Mouse (Mus musculus) liver, adult 2 months (tissue): ENCODE data around the gene Capn1.

Experiments
- CTCF ChIP-seq: fragments of 200-500 bp; IDR thresholded peaks from 2 replicates; pipeline ENCODE4 v1.5.1; 2011; ENCODE audit warnings: low read depth, low read length, control low read depth
- POLR2A ChIP-seq: fragments of 200-500 bp; IDR thresholded peaks from 2 replicates; pipeline ENCODE4 v1.6.1; 2011; ENCODE audit warnings: low read length, control low read depth; ENCODE audit not compliant: insufficient read depth; ENCODE audit errors: extremely low read depth

DNA sequence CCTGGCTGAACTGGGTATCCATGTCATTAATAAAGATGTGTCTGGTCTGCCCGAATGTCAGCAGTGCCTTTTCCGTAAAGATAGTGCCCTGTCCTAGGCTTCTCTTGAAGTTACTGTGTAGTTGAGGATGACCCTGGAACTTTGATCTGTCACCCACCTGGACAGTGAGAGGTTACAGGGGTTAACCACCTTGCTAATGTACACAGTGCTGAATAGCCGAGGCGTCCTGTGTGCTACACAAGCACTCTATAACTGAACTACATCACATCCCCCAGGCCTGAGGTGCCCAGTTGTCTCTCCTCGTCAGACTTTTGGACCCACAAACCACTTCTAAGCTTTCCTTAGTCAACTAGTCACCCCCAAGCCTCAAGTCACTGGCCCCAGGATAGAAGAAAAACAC is 46.7 kb upstream of the Capn1 start:
- TF ChIP-seq POLR2A: no peak
- no peak for TF ChIP-seq CTCF
